Mouse (Mus musculus) ZHBTc4 (cell line): ENCODE measurements at regions not wholly inside any gene's neighbourhood (a gene's known extent, or its start where the extent isn't known, plus 50 kb on each side); places are given as distances from the start of the nearest gene placed in this dataset.

Source experiments
- DNase-seq: peaks from one replicate; pipeline ENCODE4 v3.0.0-alpha.2; 2011; ENCODE audit warnings: low read depth, low spot score

- DNase-seq, result no peak
These were observed 112.6 kb downstream of the Mrm1 start for GRCm38 (mm10) chr11:84706692-84707091.

- peak; percentile 32 for DNase-seq
These were observed 117.8 kb downstream of the Mrm1 start for GRCm38 (mm10) chr11:84701319-84702175.

- peak; percentile 59 for DNase-seq
These were observed 121.8 kb downstream of the Mrm1 start for GRCm38 (mm10) chr11:84697521-84697920.

- DNase-seq, result peak; percentile 63
These were observed 126.7 kb downstream of the Mrm1 start for GRCm38 (mm10) chr11:84692638-84693037.

- no peak for DNase-seq
These were observed 127.7 kb downstream of the Mrm1 start for GRCm38 (mm10) chr11:84691410-84692148.

- no peak for DNase-seq
These were observed 132.8 kb downstream of the Mrm1 start for GRCm38 (mm10) chr11:84686473-84686872.

GRCm38 (mm10) chr11:84684325-84684724 lies 135.0 kb downstream of the Mrm1 start:
- no peak for DNase-seq

- DNase-seq, result no peak
These were observed 136.4 kb downstream of the Mrm1 start for GRCm38 (mm10) chr11:84682931-84683330.

GRCm38 (mm10) chr11:84676377-84677078 lies 142.8 kb downstream of the Mrm1 start:
- no peak for DNase-seq

GRCm38 (mm10) chr11:84672841-84673473 lies 146.4 kb downstream of the Mrm1 start:
- DNase-seq, result no peak

- no peak for DNase-seq
These were observed 146.2 kb upstream of the Lhx1 start for GRCm38 (mm10) chr11:84671585-84671984.

GRCm38 (mm10) chr11:84667711-84668110 lies 142.4 kb upstream of the Lhx1 start:
- no peak for DNase-seq

- DNase-seq, result no peak
These were observed 138.9 kb upstream of the Lhx1 start for GRCm38 (mm10) chr11:84664258-84664657.

GRCm38 (mm10) chr11:84661981-84662380 lies 136.6 kb upstream of the Lhx1 start:
- DNase-seq, result peak; percentile 67

GRCm38 (mm10) chr11:84660877-84661276 lies 135.5 kb upstream of the Lhx1 start:
- no peak for DNase-seq

- DNase-seq, result no peak
These were observed 134.1 kb upstream of the Lhx1 start for GRCm38 (mm10) chr11:84659370-84659937.

GRCm38 (mm10) chr11:84653481-84653880 lies 128.1 kb upstream of the Lhx1 start:
- no peak for DNase-seq

- DNase-seq, result no peak
These were observed 123.6 kb upstream of the Lhx1 start for GRCm38 (mm10) chr11:84648899-84649298.

GRCm38 (mm10) chr11:84647104-84647503 lies 121.8 kb upstream of the Lhx1 start:
- DNase-seq, result peak; percentile 26

GRCm38 (mm10) chr11:84643107-84643372 lies 117.7 kb upstream of the Lhx1 start:
- DNase-seq, result peak; percentile 7

GRCm38 (mm10) chr11:84642300-84643106 lies 117.2 kb upstream of the Lhx1 start:
- DNase-seq, result peak; percentile 28
